Mouse (Mus musculus) cerebellum, adult 18-20 months (tissue): ENCODE measurements at regions not wholly inside any gene's neighbourhood (a gene's known extent, or its start where the extent isn't known, plus 50 kb on each side); places are given as distances from the start of the nearest gene placed in this dataset.

ENCODE experiments used
- DNase-seq, 2 experiments: peaks; one replicate each; pipeline ENCODE4 v3.0.0; 2021

- no peak for DNase-seq
Measured at GRCm38 (mm10) chr13:25507355-25507754, 237.1 kb upstream of the Nrsn1 start.

- DNase-seq = no peak
Measured at GRCm38 (mm10) chr13:25494492-25495034, 224.3 kb upstream of the Nrsn1 start.

- no peak for DNase-seq
Measured at GRCm38 (mm10) chr13:25490036-25490435, 219.7 kb upstream of the Nrsn1 start.

- no peak for DNase-seq
Measured at GRCm38 (mm10) chr13:25483309-25483708, 213.0 kb upstream of the Nrsn1 start.

- DNase-seq = no peak
Measured at GRCm38 (mm10) chr13:25451917-25452316, 181.6 kb upstream of the Nrsn1 start.

GRCm38 (mm10) chr13:25451357-25451861 lies 181.1 kb upstream of the Nrsn1 start:
- no peak for DNase-seq

GRCm38 (mm10) chr13:25429701-25430418 lies 159.6 kb upstream of the Nrsn1 start:
- DNase-seq = no peak

- DNase-seq = no peak
Measured at GRCm38 (mm10) chr13:25403182-25403795, 133.0 kb upstream of the Nrsn1 start.

GRCm38 (mm10) chr13:25402691-25403090 lies 132.4 kb upstream of the Nrsn1 start:
- no peak for DNase-seq

- DNase-seq = no peak
Measured at GRCm38 (mm10) chr13:25401936-25402504, 131.7 kb upstream of the Nrsn1 start.

GRCm38 (mm10) chr13:25392770-25393290 lies 122.5 kb upstream of the Nrsn1 start:
- no peak for DNase-seq

GRCm38 (mm10) chr13:25362627-25362967 lies 92.3 kb upstream of the Nrsn1 start:
- no peak for DNase-seq

- no peak for DNase-seq
Measured at GRCm38 (mm10) chr13:25361850-25362626, 91.7 kb upstream of the Nrsn1 start.

GRCm38 (mm10) chr13:25347558-25347957 lies 77.3 kb upstream of the Nrsn1 start:
- DNase-seq = no peak

GRCm38 (mm10) chr13:25343309-25343708 lies 73.0 kb upstream of the Nrsn1 start:
- no peak for DNase-seq

- DNase-seq = no peak
Measured at GRCm38 (mm10) chr13:25341826-25342225, 71.5 kb upstream of the Nrsn1 start.

- no peak for DNase-seq
Measured at GRCm38 (mm10) chr13:25333803-25334202, 63.5 kb upstream of the Nrsn1 start.
